Mouse (Mus musculus) stomach, postnatal 0 days (tissue): ENCODE measurements around the gene E2f8. TPM values are rescaled to one million over a fixed set of nuclear protein-coding genes. Genes with fewer than 3 reads are reported as not detected.

ENCODE experiments used
- ATAC-seq: fragments of 200-750 bp; cut with Nextera tagmentation; 2 replicates; pipeline ENCODE4 v1.8.0; 2017; ENCODE audit not compliant: low FRiP score, low TSS enrichment
- DNase-seq: peaks from one replicate; pipeline ENCODE4 v3.0.0-alpha.2; 2016; ENCODE audit warnings: low spot score
- H3K27ac ChIP-seq: fragments of 300-500 bp; sonication (generic); replicated peaks from 2 replicates; pipeline ENCODE4 v1.5.1; 2014; ENCODE audit warnings: mild to moderate bottlenecking, control low read depth
- H3K27me3 ChIP-seq: fragments of 300-500 bp; sonication (generic); 2 replicates; pipeline ENCODE4 v1.6.1; 2014; ENCODE audit warnings: low read length; ENCODE audit not compliant: control insufficient read depth, insufficient read depth
- H3K36me3 ChIP-seq: fragments of 300-500 bp; sonication (generic); 2 replicates; pipeline ENCODE4 v1.6.1; 2014; ENCODE audit warnings: low read length, mixed read lengths; ENCODE audit not compliant: control insufficient read depth, insufficient read depth
- H3K4me1 ChIP-seq: fragments of 300-500 bp; sonication (generic); replicated peaks from 2 replicates; pipeline ENCODE4 v1.6.1; 2014; ENCODE audit warnings: antibody characterized with exemption; ENCODE audit not compliant: control insufficient read depth, insufficient read depth
- H3K4me2 ChIP-seq: fragments of 300-500 bp; sonication (generic); replicated peaks from 2 replicates; pipeline ENCODE4 v1.6.1; 2014; ENCODE audit warnings: low read depth, mild to moderate bottlenecking, control low read depth, moderate library complexity
- H3K4me3 ChIP-seq: fragments of 300-500 bp; sonication (generic); 2 replicates; pipeline ENCODE4 v1.5.1; 2014; ENCODE audit warnings: low read depth, low read length, control low read depth
- H3K9ac ChIP-seq: fragments of 300-500 bp; sonication (generic); 2 replicates; pipeline ENCODE4 v1.6.1; 2014; ENCODE audit warnings: mild to moderate bottlenecking, low read length, control low read depth, mixed read lengths
- H3K9me3 ChIP-seq: fragments of 300-500 bp; sonication (generic); 2 replicates; pipeline ENCODE4 v1.6.1; 2016; ENCODE audit warnings: low read length; ENCODE audit not compliant: control insufficient read depth
- CTCF ChIP-seq: IDR thresholded peaks from 2 replicates; pipeline ENCODE4 v1.5.1; 2016; ENCODE audit warnings: antibody characterized with exemption, low read depth, mild to moderate bottlenecking, moderate library complexity
- EP300 ChIP-seq: optimal IDR thresholded peaks from 2 replicates; pipeline ENCODE3; 2016; ENCODE audit warnings: antibody characterized with exemption
- WGBS: fragments of 180-500 bp; shearing (Covaris S2); extraction: QIAGEN DNeasy Blood & Tissue Kit; methylation state at CpG from one replicate; pipeline ENCODE4 v1.1.7; 2014; 5-methylcytosine and 5-hydroxymethylcytosine counted together
- polyA plus RNA-seq: library from polyadenylated mRNA; unstranded; fragments of >200 nt; fragmentation: Nextera tagmentation; extraction: Ambion mirVana; gene quantifications from 2 replicates; pipeline ENCODE4 v1.2.1, GENCODE M21; 2015

E2f8 gene
- 4.5 and 5.0 TPM in 2 replicates for polyA plus RNA-seq

DNA sequence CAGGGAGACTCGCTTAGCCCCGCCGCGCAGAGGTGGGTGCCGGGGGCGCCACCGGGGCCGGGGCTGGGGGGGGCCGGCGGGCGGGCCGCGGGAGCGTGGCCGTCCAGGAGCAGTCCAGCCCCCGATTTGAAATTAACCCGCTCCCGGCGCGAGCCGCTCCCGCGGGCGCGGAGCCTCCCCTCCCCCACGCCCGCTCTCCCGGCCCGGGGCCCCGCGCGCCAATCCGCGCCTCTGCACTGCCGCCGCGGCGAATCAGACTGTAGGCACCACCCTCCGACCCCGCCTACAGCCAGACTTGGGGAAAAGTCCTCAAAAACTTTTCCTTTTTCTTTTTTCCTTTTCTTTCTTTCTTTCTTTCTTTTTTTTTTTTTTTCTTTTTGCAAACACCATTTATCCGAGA lies at the start of gene E2f8:
E2f8 (minus strand) TSS at position 111 of the 400 bp plus-strand sequence.
- Histone ChIP-seq H3K27ac (peak within 1 kb of the TSS; percentile 74), H3K27me3 (no peaks in the 10 kb centered on the region), H3K4me1 (no peaks in the 10 kb centered on the region), H3K4me3 (peak within 1 kb of the TSS; percentile 82), H3K4me2 (peak within 1 kb of the TSS; percentile 97), H3K36me3 (no peaks in the 10 kb centered on the region), H3K9ac (peak within 1 kb of the TSS; percentile 66), H3K9me3 (no peaks in the 10 kb centered on the region)
- peak; percentile 86 for DNase-seq
- peak; percentile 78 for ATAC-seq
- 0% methylated on average over 32 of the region's 41 CpGs for whole genome bisulfite sequencing
- no peak for TF ChIP-seq CTCF
- no peak for TF ChIP-seq EP300

DNA sequence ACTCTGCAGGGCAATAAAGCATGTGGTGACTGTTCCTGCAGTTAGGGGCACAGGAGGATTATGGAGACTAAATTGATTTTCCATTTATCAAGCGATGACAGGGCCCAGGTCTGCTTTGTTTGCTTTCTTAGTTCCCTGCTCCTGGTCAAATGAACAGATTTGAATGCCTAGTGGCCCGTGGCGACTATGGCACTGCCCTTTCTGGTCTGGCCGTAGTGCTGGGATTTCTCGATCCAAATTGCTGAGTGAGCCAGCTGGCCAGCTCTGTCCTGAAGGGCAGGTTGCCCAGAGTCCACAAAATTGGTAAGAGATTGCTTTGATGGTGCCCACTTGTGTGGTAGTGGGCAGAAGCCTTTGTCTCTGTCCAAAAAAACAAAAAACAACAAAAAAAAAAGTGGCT lies 49.0 kb upstream of the E2f8 start:
- H3K9me3 ChIP-seq, result no peaks in the 10 kb centered on the region
- TF ChIP-seq CTCF, result no peak
- TF ChIP-seq EP300, result no peak
- H3K4me3 ChIP-seq, result no peak overlapping the region
- H3K4me2 ChIP-seq, result no peak overlapping the region
- DNase-seq (no peak), ATAC-seq (no peak)
- no peaks in the 10 kb centered on the region for H3K4me1 ChIP-seq
- H3K36me3 ChIP-seq, result no peaks in the 10 kb centered on the region
- H3K9ac ChIP-seq, result no peak overlapping the region
- 50% methylated on average over 5 of the region's 5 CpGs for WGBS
- H3K27me3 ChIP-seq, result no peaks in the 10 kb centered on the region
- H3K27ac ChIP-seq, result no peak overlapping the region

DNA sequence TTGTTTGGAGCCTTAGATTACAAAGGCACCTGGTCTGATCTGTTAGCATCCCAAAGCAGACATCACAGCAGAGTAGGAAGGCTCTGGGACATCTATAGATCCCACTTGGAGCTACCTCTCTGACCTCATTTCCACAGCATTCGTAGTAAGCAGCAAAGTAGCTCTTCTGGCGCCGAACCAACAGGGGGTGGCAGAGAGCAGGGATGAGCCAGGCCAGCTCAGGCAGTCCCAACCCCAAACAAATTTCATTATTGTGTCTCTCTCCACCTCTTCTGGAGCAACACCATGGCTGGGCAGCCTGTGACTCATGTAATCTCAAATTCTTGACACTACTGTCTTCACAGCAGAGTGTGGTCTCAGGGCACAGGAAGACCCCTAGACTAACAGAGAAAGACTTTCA lies 47.0 kb upstream of the E2f8 start:
- Histone ChIP-seq H3K36me3 (no peaks in the 10 kb centered on the region), H3K9me3 (no peaks in the 10 kb centered on the region), H3K9ac (no peak overlapping the region), H3K27ac (no peak overlapping the region), H3K4me3 (no peak overlapping the region), H3K27me3 (no peaks in the 10 kb centered on the region), H3K4me1 (no peaks in the 10 kb centered on the region), H3K4me2 (no peak overlapping the region)
- peak; percentile 82 for TF ChIP-seq CTCF
- no peak for TF ChIP-seq EP300
- 16% methylated on average over 3 of the region's 3 CpGs for WGBS
- DNase-seq (peak; percentile 54), ATAC-seq (no peak)

DNA sequence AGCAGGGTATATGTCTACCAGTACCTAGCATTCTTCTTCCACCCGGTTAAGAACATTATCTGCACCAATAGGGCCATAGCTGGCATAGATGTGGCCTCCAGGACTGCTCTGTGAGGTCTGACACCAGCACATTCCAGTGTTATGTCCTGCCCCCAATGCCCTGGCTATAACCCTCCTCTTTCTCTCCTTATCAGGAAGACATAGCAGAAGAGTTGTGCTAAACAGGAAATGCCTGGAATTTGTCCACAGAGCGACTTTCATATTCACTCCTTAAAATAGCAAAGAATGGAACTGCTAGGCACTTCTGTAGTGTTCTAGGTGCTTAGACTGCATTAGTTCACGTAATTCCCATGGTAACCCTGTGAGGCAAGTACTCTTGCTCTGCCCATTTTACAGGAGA lies 43.8 kb upstream of the E2f8 start:
- no peaks in the 10 kb centered on the region for H3K36me3 ChIP-seq
- DNase-seq (no peak), ATAC-seq (no peak)
- H3K9me3 ChIP-seq, result no peaks in the 10 kb centered on the region
- H3K4me1 ChIP-seq, result no peaks in the 10 kb centered on the region
- TF ChIP-seq CTCF, result no peak
- TF ChIP-seq EP300, result no peak
- H3K9ac ChIP-seq, result no peak overlapping the region
- H3K4me2 ChIP-seq, result no peak overlapping the region
- WGBS, result 63% methylated on average over 3 of the region's 3 CpGs
- no peak overlapping the region for H3K4me3 ChIP-seq
- no peak overlapping the region for H3K27ac ChIP-seq
- H3K27me3 ChIP-seq, result no peaks in the 10 kb centered on the region

DNA sequence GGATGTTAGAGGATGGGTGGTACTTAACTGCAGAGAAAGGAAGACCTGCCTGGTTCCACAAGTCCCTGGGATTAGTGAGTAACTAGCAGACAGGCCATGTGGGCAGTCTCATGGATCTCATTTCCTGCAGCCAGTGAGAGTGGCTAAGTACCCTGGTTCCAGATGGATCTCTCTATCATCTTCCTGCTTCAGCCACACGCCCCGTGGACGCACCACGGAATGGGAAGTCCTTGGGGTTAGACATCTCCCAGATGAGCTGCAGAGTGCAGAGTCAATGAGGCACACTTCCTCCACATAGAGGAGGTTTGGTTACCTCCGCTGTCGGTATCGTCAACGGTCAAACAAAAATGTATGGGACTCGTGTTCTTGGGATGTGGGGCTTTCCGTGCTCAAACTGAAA lies 42.2 kb upstream of the E2f8 start:
- H3K9me3 ChIP-seq, result no peaks in the 10 kb centered on the region
- WGBS, result 72% methylated on average over 10 of the region's 10 CpGs
- H3K4me2 ChIP-seq, result no peak overlapping the region
- no peak overlapping the region for H3K27ac ChIP-seq
- DNase-seq (no peak), ATAC-seq (no peak)
- no peak overlapping the region for H3K4me3 ChIP-seq
- TF ChIP-seq EP300 (no peak), CTCF (no peak)
- no peaks in the 10 kb centered on the region for H3K36me3 ChIP-seq
- H3K9ac ChIP-seq, result no peak overlapping the region
- no peaks in the 10 kb centered on the region for H3K4me1 ChIP-seq
- no peaks in the 10 kb centered on the region for H3K27me3 ChIP-seq

DNA sequence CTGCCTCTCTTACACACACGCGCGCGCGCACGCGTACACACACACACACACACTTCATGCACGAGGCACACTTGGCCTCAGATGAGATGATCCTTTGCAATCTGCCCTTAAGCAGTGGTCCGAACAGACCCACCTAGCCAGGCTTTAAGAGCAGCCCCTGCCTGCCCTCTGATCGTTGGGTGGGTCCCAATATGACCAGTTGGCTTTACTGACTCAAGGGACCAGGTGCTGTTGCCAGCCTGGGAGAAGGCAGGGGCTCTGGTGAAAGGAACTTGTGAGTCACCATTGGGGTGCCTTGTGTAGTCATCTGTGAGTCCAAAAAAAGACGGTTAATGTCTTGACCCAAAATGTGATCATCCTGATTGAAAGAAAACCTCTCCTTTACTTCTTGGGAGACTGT lies 37.0 kb upstream of the E2f8 start:
- TF ChIP-seq CTCF (no peak), EP300 (no peak)
- Histone ChIP-seq H3K4me2 (no peak overlapping the region), H3K27ac (no peak overlapping the region), H3K4me1 (no peaks in the 10 kb centered on the region), H3K9ac (no peak overlapping the region), H3K4me3 (no peak overlapping the region), H3K36me3 (no peaks in the 10 kb centered on the region), H3K27me3 (no peaks in the 10 kb centered on the region), H3K9me3 (no peaks in the 10 kb centered on the region)
- no peak for ATAC-seq
- DNase-seq, result no peak
- WGBS, result 44% methylated on average over 11 of the region's 11 CpGs
